Mouse (Mus musculus) heart, embryonic 11.5 days (tissue): ENCODE data around the gene 4930595D18Rik. TPM values are rescaled to one million over a fixed set of nuclear protein-coding genes. Genes with fewer than 3 reads are reported as not detected.
A peak's percentile ranks its signal among the peaks of the same experiment; 100 is the strongest.

ENCODE experiments used
- ATAC-seq: fragments of 200-750 bp; cut with Nextera tagmentation; replicated peaks from 2 replicates; pipeline ENCODE4 v1.8.0; 2017; ENCODE audit warnings: moderate library complexity; ENCODE audit not compliant: insufficient number of reproducible peaks, low FRiP score, low TSS enrichment
- H3K27ac ChIP-seq: fragments of 300-500 bp; sonication (generic); 2 replicates; pipeline ENCODE4 v1.5.1; 2014; ENCODE audit warnings: mild to moderate bottlenecking, low read depth, low read length
- H3K27me3 ChIP-seq: fragments of 300-500 bp; sonication (generic); 2 replicates; pipeline ENCODE4 v1.6.1; 2014; ENCODE audit warnings: mild to moderate bottlenecking, low read length, mixed read lengths; ENCODE audit not compliant: control insufficient read depth, insufficient read depth
- H3K36me3 ChIP-seq: fragments of 300-500 bp; sonication (generic); 2 replicates; pipeline ENCODE4 v1.6.1; 2014; ENCODE audit warnings: mild to moderate bottlenecking, low read length, moderate library complexity, mixed read lengths; ENCODE audit not compliant: control insufficient read depth, insufficient read depth
- H3K4me1 ChIP-seq: fragments of 300-500 bp; sonication (generic); 2 replicates; pipeline ENCODE4 v1.6.1; 2014; ENCODE audit warnings: low read length; ENCODE audit not compliant: control insufficient read depth, insufficient read depth
- H3K4me2 ChIP-seq: fragments of 300-500 bp; sonication (generic); 2 replicates; pipeline ENCODE4 v1.6.1; 2014; ENCODE audit warnings: mild to moderate bottlenecking, moderate library complexity
- H3K4me3 ChIP-seq: fragments of 300-500 bp; sonication (generic); 2 replicates; pipeline ENCODE4 v1.5.1; 2014; ENCODE audit warnings: low read depth, low read length
- H3K9ac ChIP-seq: fragments of 300-500 bp; sonication (generic); 2 replicates; pipeline ENCODE4 v1.6.1; 2014; ENCODE audit warnings: mild to moderate bottlenecking, low read depth, low read length, moderate library complexity
- H3K9me3 ChIP-seq: fragments of 300-500 bp; sonication (generic); replicated peaks from 2 replicates; pipeline ENCODE4 v1.6.1; 2016; ENCODE audit warnings: low read length; ENCODE audit not compliant: control insufficient read depth
- whole genome bisulfite sequencing: fragments of 180-500 bp; shearing (Covaris S2); extraction: QIAGEN DNeasy Blood & Tissue Kit; methylation state at CpG from one replicate; pipeline ENCODE4 v1.1.7; 2014; ENCODE audit not compliant: insufficient replicate concordance; 5-methylcytosine and 5-hydroxymethylcytosine counted together
- polyA plus RNA-seq: library from polyadenylated mRNA; unstranded; fragments of >200 nt; fragmentation: Nextera tagmentation; extraction: Ambion mirVana; gene quantifications from 2 replicates; pipeline ENCODE4 v1.2.1, GENCODE M21; 2014

The 4930595D18Rik gene
- polyA plus RNA-seq, result not detected in 2 replicates

DNA sequence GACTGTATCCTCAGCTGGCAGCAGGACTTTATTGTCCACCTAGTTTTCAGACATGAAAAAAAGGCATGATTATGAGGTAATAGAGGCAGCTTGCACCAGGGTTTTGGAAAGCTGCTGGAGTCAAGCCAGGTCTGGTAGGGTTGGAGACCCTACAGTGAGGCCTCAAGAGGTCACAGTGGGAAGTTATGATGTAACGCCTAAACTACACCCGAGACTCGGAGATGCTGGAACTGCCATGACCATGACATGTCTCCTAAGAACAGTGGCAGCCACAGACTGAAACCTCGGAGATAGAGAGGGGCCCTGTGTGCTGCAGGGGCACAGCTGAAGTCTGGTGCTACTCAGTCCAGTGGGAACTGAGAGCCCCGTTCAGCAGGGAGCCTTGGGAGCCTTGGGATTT lies at the start of gene 4930595D18Rik:
Gene 4930595D18Rik, minus strand, starts transcription at position 16 of the 400 bp plus-strand sequence.
- H3K9me3 ChIP-seq, result no peaks in the 10 kb centered on the region
- WGBS, result 53% methylated on average over 5 of the region's 5 CpGs
- no peak within 1 kb of the TSS for H3K27ac ChIP-seq
- no peaks in the 10 kb centered on the region for H3K27me3 ChIP-seq
- no peak within 1 kb of the TSS for H3K4me3 ChIP-seq
- no peaks in the 10 kb centered on the region for H3K36me3 ChIP-seq
- ATAC-seq, result 0 out of 2 replicates have a peak, but pooled peaks have one; percentile 14
- no peak within 1 kb of the TSS for H3K4me2 ChIP-seq
- no peak within 1 kb of the TSS for H3K9ac ChIP-seq
- peaks cover 11% of the 10 kb centered on the region; the same call in 1 of the 2 replicates for H3K4me1 ChIP-seq

DNA sequence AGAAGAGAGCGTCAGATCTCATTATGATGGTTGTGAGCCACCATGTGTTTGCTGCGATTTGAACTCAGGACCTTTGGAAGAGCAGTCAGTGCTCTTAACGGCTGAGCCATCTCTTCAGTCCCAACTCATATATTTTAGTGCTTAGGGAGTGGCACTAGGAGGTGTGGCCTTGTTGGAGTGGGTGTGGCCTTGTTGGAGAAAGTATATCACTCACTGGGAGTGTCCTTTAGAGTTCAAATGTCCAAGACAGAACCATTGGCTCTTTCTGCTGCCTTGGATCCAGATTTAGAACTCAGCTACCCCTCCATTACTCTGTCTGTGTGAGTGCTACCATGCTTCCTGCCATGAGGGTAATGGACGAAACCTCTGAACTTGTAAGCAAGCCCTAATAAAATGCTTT lies 49.5 kb upstream of the 4930595D18Rik start:
- H3K36me3 ChIP-seq, result no peaks in the 10 kb centered on the region
- H3K4me2 ChIP-seq, result no peak overlapping the region
- ATAC-seq, result no peak
- no peak overlapping the region for H3K27ac ChIP-seq
- no peak overlapping the region for H3K4me3 ChIP-seq
- WGBS, result 91% methylated on average over 4 of the region's 4 CpGs
- no peaks in the 10 kb centered on the region for H3K27me3 ChIP-seq
- no peak overlapping the region for H3K9ac ChIP-seq
- no peaks in the 10 kb centered on the region for H3K9me3 ChIP-seq
- peaks cover 11% of the 10 kb centered on the region for H3K4me1 ChIP-seq

DNA sequence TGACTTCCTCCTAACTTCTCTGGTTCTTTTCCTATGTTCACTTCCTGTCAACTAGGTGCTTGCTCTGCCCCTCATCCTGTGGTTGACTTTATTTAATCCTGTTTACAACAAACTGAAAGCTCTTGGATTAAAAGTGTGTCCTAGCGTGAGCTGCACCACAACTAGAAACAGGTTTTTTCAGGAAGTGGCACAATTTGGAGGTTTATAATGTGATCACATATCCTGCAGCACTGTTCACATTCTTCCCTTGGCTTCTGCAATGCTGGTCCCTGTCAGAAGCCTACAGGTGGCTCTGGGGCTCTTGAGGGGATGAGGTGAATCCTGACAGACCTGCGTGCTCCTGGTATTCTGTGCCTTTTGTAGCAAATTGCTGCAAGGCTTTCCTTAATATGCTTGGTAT lies 46.5 kb upstream of the 4930595D18Rik start:
- H3K9ac ChIP-seq, result no peak overlapping the region
- peaks cover 9% of the 10 kb centered on the region for H3K4me1 ChIP-seq
- no peak overlapping the region for H3K4me3 ChIP-seq
- no peak overlapping the region for H3K27ac ChIP-seq
- no peaks in the 10 kb centered on the region for H3K9me3 ChIP-seq
- WGBS, result 86% methylated on average over 2 of the region's 2 CpGs
- H3K36me3 ChIP-seq, result no peaks in the 10 kb centered on the region
- no peaks in the 10 kb centered on the region for H3K27me3 ChIP-seq
- ATAC-seq, result no peak
- H3K4me2 ChIP-seq, result no peak overlapping the region

DNA sequence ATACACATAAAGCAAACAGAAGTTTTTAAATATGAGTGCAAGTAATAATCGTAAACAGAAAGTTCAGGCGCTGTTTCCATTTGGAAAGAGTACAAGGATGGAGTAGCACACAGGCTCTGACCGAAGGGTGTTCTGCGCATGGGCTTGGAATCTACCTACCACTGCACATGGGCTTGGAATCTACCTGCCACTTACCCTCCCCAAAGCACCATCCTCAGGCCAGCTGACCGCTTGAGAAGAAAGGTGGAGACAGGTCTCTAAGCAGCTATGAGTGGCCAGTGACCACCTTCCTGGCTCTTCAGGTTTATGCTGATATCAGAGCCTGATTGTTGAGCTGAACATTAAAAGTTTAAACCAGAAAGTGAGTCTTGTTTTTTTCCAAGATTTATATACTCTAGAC lies 44.2 kb upstream of the 4930595D18Rik start:
- 89% methylated on average over 5 of the region's 5 CpGs for WGBS
- Histone ChIP-seq H3K9me3 (no peaks in the 10 kb centered on the region), H3K4me1 (peaks cover 10% of the 10 kb centered on the region), H3K4me2 (no peak overlapping the region), H3K27ac (no peak overlapping the region), H3K27me3 (no peaks in the 10 kb centered on the region), H3K4me3 (no peak overlapping the region), H3K36me3 (no peaks in the 10 kb centered on the region), H3K9ac (no peak overlapping the region)
- ATAC-seq, result no peak

DNA sequence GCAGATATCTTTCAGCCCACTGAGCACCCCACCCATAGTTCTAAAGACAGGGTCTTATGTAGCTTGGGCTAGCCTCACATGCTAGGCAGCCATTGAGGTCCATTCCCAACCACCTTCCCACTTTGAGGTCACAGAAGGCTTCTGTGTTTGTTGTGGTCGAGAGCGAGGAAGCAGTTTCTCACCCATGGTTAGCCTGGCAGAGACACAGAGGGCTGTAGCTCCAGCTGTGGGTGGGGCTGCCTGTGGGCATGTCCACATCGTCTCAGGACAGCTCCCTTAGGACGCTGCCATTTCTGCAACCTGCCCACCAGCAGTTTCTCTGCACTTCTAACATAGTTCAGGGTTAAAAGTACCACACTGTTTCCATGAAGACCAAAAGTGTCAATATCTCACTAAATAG lies 43.1 kb upstream of the 4930595D18Rik start:
- Histone ChIP-seq H3K27me3 (no peaks in the 10 kb centered on the region), H3K9me3 (no peaks in the 10 kb centered on the region), H3K27ac (no peak overlapping the region), H3K36me3 (peaks cover 4% of the 10 kb centered on the region; the same call in 1 of the 2 replicates), H3K4me2 (no peak overlapping the region), H3K4me3 (no peak overlapping the region), H3K4me1 (peaks cover 10% of the 10 kb centered on the region), H3K9ac (no peak overlapping the region)
- no peak for ATAC-seq
- WGBS, result 73% methylated on average over 4 of the region's 4 CpGs

DNA sequence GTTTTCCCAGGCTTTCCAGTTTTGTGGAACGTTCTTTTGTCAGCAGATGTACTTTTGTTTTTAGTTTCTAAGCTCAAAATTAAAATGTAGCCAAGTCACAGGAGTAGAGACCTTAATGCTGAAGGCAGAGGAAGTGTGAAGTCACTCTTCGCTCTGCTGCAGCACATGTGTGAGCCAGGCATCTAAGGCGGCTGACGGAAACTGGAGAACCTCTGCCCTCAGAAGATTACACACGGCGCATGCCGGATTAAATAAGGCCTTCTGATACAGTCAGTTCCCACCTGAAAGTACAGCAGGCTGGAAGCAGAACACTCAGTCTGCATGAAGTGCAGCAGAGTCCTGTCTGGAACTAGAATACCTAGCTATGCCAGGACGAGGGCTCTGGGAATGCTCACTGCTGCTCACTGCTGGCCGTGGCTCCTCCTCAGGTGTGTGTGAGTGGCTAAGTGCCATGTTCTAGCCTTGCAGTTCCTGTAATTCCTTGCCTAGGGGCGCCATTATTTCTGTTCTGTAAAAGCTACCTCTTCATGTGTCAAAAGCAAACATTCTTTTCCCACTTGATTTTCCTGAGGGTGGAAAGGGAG lies 41.0 kb upstream of the 4930595D18Rik start:
- Histone ChIP-seq H3K27me3 (no peaks in the 10 kb centered on the region), H3K36me3 (peaks cover 22% of the 10 kb centered on the region), H3K27ac (no peak overlapping the region), H3K4me1 (peaks cover 10% of the 10 kb centered on the region), H3K4me3 (no peak overlapping the region), H3K9ac (no peak overlapping the region), H3K9me3 (no peaks in the 10 kb centered on the region), H3K4me2 (no peak overlapping the region)
- 61% methylated on average over 10 of the region's 10 CpGs for WGBS
- no peak for ATAC-seq

DNA sequence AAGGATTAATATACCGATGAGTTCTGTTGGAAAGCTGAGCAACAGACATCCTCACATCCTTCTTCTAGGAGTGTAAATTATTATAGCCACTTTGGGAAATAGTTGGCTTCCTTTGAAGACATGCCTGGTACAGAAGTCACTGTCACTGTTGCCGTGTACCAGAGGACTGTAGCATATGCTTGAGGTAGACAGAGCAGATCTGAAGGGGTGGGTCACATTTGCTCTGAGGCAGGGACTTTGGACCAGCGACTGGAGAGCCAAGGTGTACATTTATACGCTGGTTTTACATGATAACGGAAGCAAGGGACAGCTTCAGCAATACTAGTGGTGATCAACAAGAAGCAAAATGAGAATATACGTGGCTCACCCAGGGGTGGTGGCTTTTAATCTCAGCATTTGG lies 34.6 kb upstream of the 4930595D18Rik start:
- no peak for ATAC-seq
- H3K4me1 ChIP-seq, result no peaks in the 10 kb centered on the region
- 90% methylated on average over 6 of the region's 6 CpGs for WGBS
- H3K9me3 ChIP-seq, result no peaks in the 10 kb centered on the region
- H3K27ac ChIP-seq, result no peak overlapping the region
- no peaks in the 10 kb centered on the region for H3K27me3 ChIP-seq
- H3K36me3 ChIP-seq, result peaks cover 22% of the 10 kb centered on the region
- H3K4me3 ChIP-seq, result no peak overlapping the region
- no peak overlapping the region for H3K4me2 ChIP-seq
- H3K9ac ChIP-seq, result no peak overlapping the region

DNA sequence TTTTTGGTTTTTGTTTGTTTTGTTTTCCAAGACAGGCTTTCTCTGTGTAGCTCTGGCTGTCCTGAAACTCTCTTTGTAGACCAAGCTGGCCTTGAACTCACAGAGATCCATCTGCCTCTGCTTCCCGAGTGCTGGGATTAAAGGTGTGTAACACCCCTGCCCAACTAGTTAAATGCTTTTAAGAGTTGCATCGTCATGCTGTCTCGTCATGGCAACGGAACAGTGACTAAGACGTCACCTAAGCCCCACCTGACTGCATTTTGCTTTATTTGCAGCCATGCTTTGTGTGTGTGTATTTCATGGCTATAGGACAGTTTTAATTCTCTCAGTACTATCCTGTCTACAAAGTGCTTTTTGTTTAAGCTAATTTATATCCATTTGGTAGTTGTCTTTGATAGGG lies 27.4 kb upstream of the 4930595D18Rik start:
- 83% methylated on average over 5 of the region's 5 CpGs for WGBS
- no peak for ATAC-seq

DNA sequence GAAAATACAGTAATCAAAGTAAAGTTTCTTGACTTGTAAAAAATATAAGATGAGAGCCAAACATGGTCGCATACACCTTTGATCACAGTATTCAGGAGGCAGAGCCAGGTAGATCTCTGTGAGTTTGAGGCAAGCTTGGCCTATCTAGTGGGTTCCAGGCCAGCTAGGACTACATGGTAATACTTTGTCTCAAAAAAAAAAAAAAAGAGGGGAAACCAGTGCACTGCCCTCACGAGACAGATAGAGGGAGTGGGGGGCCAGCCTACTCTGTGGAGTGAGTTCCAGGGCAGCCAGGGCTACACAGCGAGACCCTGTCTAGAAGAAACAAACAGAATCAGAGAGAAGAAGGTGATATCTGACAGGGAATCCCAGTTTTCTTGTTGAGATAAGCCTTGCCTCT lies 23.4 kb upstream of the 4930595D18Rik start:
- WGBS, result 71% methylated on average over 3 of the region's 3 CpGs
- H3K36me3 ChIP-seq, result no peaks in the 10 kb centered on the region
- no peak overlapping the region for H3K27ac ChIP-seq
- no peak for ATAC-seq
- H3K4me2 ChIP-seq, result no peak overlapping the region
- 0 out of 2 replicates have a peak, but pooled peaks cover under 1% of the 10 kb centered on the region for H3K4me1 ChIP-seq
- H3K4me3 ChIP-seq, result no peak overlapping the region
- H3K9ac ChIP-seq, result no peak overlapping the region
- H3K9me3 ChIP-seq, result no peaks in the 10 kb centered on the region
- H3K27me3 ChIP-seq, result no peaks in the 10 kb centered on the region

More for the DNA sequence above, 27.4 kb upstream of the 4930595D18Rik start:
- Histone ChIP-seq H3K27me3 (no peaks in the 10 kb centered on the region), H3K4me1 (0 out of 2 replicates have a peak, but pooled peaks cover 2% of the 10 kb centered on the region), H3K4me3 (no peak overlapping the region), H3K36me3 (no peaks in the 10 kb centered on the region), H3K4me2 (no peak overlapping the region), H3K9ac (no peak overlapping the region), H3K9me3 (no peaks in the 10 kb centered on the region), H3K27ac (no peak overlapping the region)
